Comparison of ENCODE assay signal across 24 mouse cellular contexts in genomic region chr6:119058896-119059295, GRCm38 (mm10).
DNase-seq lines count a peak whose midpoint lies in the region; ATAC-seq and TF ChIP-seq lines count a peak whose summit lies in the region.
"Had no signal": no experiment of that assay in that cellular context is flagged by ENCODE, and none has a peak within 500 bp of the region (broad histone marks: within the 10 kb centered on the region; RNA-seq: fewer than 3 reads in every experiment).

No protein-coding gene starts in this region.

- no peaks in the 10 kb centered on the region for H3K9me3 ChIP-seq in heart, embryonic 12.5 days (replicated peaks)
- H3K9me3 ChIP-seq: embryonic facial prominence, embryonic 15.5 days; limb, embryonic 15.5 days; liver, embryonic 15.5 days; megakaryocyte, embryonic 14.5 days; neural tube, embryonic 13.5 days; stomach, embryonic 15.5 days had no signal

- H3K4me3 ChIP-seq in heart, embryonic 12.5 days: no peak overlapping the region
- no peak overlapping the region for H3K4me3 ChIP-seq in layer of hippocampus, adult 2 months
- H3K4me3 ChIP-seq: embryonic facial prominence, embryonic 15.5 days; limb, embryonic 15.5 days; liver, embryonic 15.5 days; megakaryocyte, embryonic 14.5 days; neural tube, embryonic 13.5 days; stomach, embryonic 15.5 days had no signal

- H3K4me1 ChIP-seq in heart, embryonic 12.5 days (replicated peaks): peaks cover 87% of the 10 kb centered on the region
- H3K4me1 ChIP-seq: limb, embryonic 15.5 days; liver, embryonic 15.5 days; megakaryocyte, embryonic 14.5 days; stomach, embryonic 15.5 days had no signal

- no peak for TF ChIP-seq CTCF in layer of hippocampus, adult 2 months (conservative IDR thresholded peaks at IDR 0.05)

- no peak for ATAC-seq in heart, embryonic 12.5 days (ENCODE audit: insufficient number of reproducible peaks, low FRiP score)
- ATAC-seq: activated CD4-positive, CD25-positive, alpha-beta regulatory T cell, adult 4 months; inflammation-experienced regulatory T-cells, adult 6 months had no signal

- no peak for DNase-seq in heart, adult 18-20 months
- DNase-seq in layer of hippocampus, adult 2 months (ENCODE audit: low spot score in 2 of 2): no peak
- DNase-seq in layer of hippocampus, postnatal 14 days (ENCODE audit: low spot score in 2 of 2): no peak
- DNase-seq in 3T3-L1 (ENCODE audit: low read depth, low spot score) (peak; percentile 58), MN1 (ENCODE audit: low spot score) (peak; percentile 33)
- no peak for DNase-seq in urinary bladder, postnatal 14 days (ENCODE audit: low spot score)
- no peak for DNase-seq in ovary, adult 18-20 months (ENCODE audit: low spot score)
- DNase-seq: cerebellum, adult 2 months; cerebellum, postnatal 36 days; gastrocnemius, postnatal 36 days; kidney, adult 2 months; kidney, postnatal 10 days; right cerebral cortex, postnatal 25 days; thymus, adult 18-20 months; thymus, postnatal 4 days had no signal

- peaks cover 19% of the 10 kb centered on the region for H3K36me3 ChIP-seq in heart, embryonic 12.5 days
- H3K36me3 ChIP-seq: liver, embryonic 15.5 days; stomach, embryonic 15.5 days had no signal

- no peak overlapping the region for H3K9ac ChIP-seq in heart, embryonic 12.5 days
- H3K9ac ChIP-seq: embryonic facial prominence, embryonic 15.5 days; limb, embryonic 15.5 days; liver, embryonic 15.5 days; neural tube, embryonic 13.5 days; stomach, embryonic 15.5 days had no signal

- H3K27ac ChIP-seq in heart, embryonic 12.5 days (ENCODE audit: poor library complexity, severe bottlenecking): peak overlapping the region; percentile 64
- peak overlapping the region; percentile 69 for H3K27ac ChIP-seq in layer of hippocampus, adult 2 months
- H3K27ac ChIP-seq: embryonic facial prominence, embryonic 15.5 days; limb, embryonic 15.5 days; liver, embryonic 15.5 days; neural tube, embryonic 13.5 days; stomach, embryonic 15.5 days had no signal

- no peaks in the 10 kb centered on the region for H3K27me3 ChIP-seq in heart, embryonic 12.5 days (replicated peaks)
- H3K27me3 ChIP-seq: embryonic facial prominence, embryonic 15.5 days; limb, embryonic 15.5 days; neural tube, embryonic 13.5 days; stomach, embryonic 15.5 days had no signal

- WGBS in heart, embryonic 12.5 days: 29% methylated on average over 3 of the region's 3 CpGs

- no peak overlapping the region for H3K4me2 ChIP-seq in heart, embryonic 12.5 days
- H3K4me2 ChIP-seq: embryonic facial prominence, embryonic 15.5 days; limb, embryonic 15.5 days; liver, embryonic 15.5 days; neural tube, embryonic 13.5 days; stomach, embryonic 15.5 days had no signal

Comparison
In these comparisons a context has a peak if more than half of its experiments do, and no peak if none do; other contexts are left out.
1. DNase-seq: peak in 3T3-L1 (single experiment) and MN1 (single experiment); none in heart, adult 18-20 months (0 of 2), layer of hippocampus, adult 2 months (0 of 2), layer of hippocampus, postnatal 14 days (0 of 2), urinary bladder, postnatal 14 days (single experiment) and ovary, adult 18-20 months (single experiment).